Mouse (Mus musculus) neural tube, embryonic 12.5 days (tissue): Measurements from ENCODE around the gene Prdm10. TPM values are rescaled to one million over a fixed set of nuclear protein-coding genes. Genes with fewer than 3 reads are reported as not detected.

Source experiments
- ATAC-seq: fragments of 200-750 bp; cut with Nextera tagmentation; 2 replicates; pipeline ENCODE4 v1.8.0; 2017; ENCODE audit warnings: low read depth, mild to moderate bottlenecking, moderate TSS enrichment, moderate library complexity; ENCODE audit not compliant: low FRiP score
- H3K27ac ChIP-seq: fragments of 300-500 bp; sonication (generic); 2 replicates; pipeline ENCODE4 v1.5.1; 2016
- H3K27me3 ChIP-seq: fragments of 300-500 bp; sonication (generic); replicated peaks from 2 replicates; pipeline ENCODE4 v1.6.1; 2016; ENCODE audit warnings: mild to moderate bottlenecking
- H3K36me3 ChIP-seq: fragments of 300-500 bp; sonication (generic); 2 replicates; pipeline ENCODE4 v1.6.1; 2016; ENCODE audit warnings: mild to moderate bottlenecking
- H3K4me1 ChIP-seq: fragments of 300-500 bp; sonication (generic); 2 replicates; pipeline ENCODE4 v1.6.1; 2016
- H3K4me2 ChIP-seq: fragments of 300-500 bp; sonication (generic); replicated peaks from 2 replicates; pipeline ENCODE4 v1.6.1; 2016; ENCODE audit warnings: mild to moderate bottlenecking
- H3K4me3 ChIP-seq: fragments of 300-500 bp; sonication (generic); 2 replicates; pipeline ENCODE4 v1.5.1; 2016
- H3K9ac ChIP-seq: fragments of 300-500 bp; sonication (generic); 2 replicates; pipeline ENCODE4 v1.6.1; 2016; ENCODE audit warnings: mild to moderate bottlenecking
- H3K9me3 ChIP-seq: fragments of 300-500 bp; sonication (generic); 2 replicates; pipeline ENCODE4 v1.6.1; 2016; ENCODE audit warnings: mild to moderate bottlenecking
- WGBS: fragments of 180-500 bp; shearing (Covaris S2); methylation state at CpG from one replicate; pipeline ENCODE4 v1.1.7; 2016; 5-methylcytosine and 5-hydroxymethylcytosine counted together
- polyA plus RNA-seq: library from polyadenylated mRNA; unstranded; fragments of >200 nt; fragmentation: Nextera tagmentation; extraction: Ambion mirVana; gene quantifications from 2 replicates; pipeline ENCODE4 v1.2.1, GENCODE M21; 2016

Prdm10 gene
- polyA plus RNA-seq, 1 experiment from 2014 or later, result 8.0 TPM

GRCm38 (mm10) chr9:31247447-31248220 is 32.7 kb upstream of the Prdm10 start:
- Histone ChIP-seq H3K9me3 (no peaks in the 10 kb centered on the region), H3K36me3 (no peaks in the 10 kb centered on the region), H3K27me3 (no peaks in the 10 kb centered on the region), H3K27ac (no peak overlapping the region), H3K4me2 (no peak overlapping the region), H3K9ac (no peak overlapping the region), H3K4me3 (no peak overlapping the region), H3K4me1 (0 out of 2 replicates have a peak, but pooled peaks cover 4% of the 10 kb centered on the region)
- no peak for ATAC-seq
- WGBS, result 83% methylated on average over 8 of the region's 8 CpGs

GRCm38 (mm10) chr9:31252182-31252799 is 28.0 kb upstream of the Prdm10 start:
- Histone ChIP-seq H3K4me3 (no peak overlapping the region), H3K9ac (no peak overlapping the region), H3K4me1 (no peaks in the 10 kb centered on the region), H3K4me2 (no peak overlapping the region), H3K36me3 (no peaks in the 10 kb centered on the region), H3K27ac (no peak overlapping the region), H3K27me3 (no peaks in the 10 kb centered on the region), H3K9me3 (no peaks in the 10 kb centered on the region)
- WGBS, result 80% methylated on average over 10 of the region's 10 CpGs
- no peak for ATAC-seq

- Histone ChIP-seq H3K4me3 (no peak overlapping the region), H3K4me2 (0 out of 2 replicates have a peak overlapping the region, but pooled peaks have one; percentile 14), H3K27ac (no peak overlapping the region), H3K36me3 (no peaks in the 10 kb centered on the region), H3K27me3 (no peaks in the 10 kb centered on the region), H3K4me1 (no peaks in the 10 kb centered on the region), H3K9me3 (no peaks in the 10 kb centered on the region), H3K9ac (no peak overlapping the region)
- WGBS, result 67% methylated on average over 10 of the region's 10 CpGs
- no peak for ATAC-seq
Observed at GRCm38 (mm10) chr9:31253311-31253734, 27.0 kb upstream of the Prdm10 start.

- H3K27me3 ChIP-seq, result no peaks in the 10 kb centered on the region
- H3K27ac ChIP-seq, result no peak overlapping the region
- no peak overlapping the region for H3K9ac ChIP-seq
- H3K4me2 ChIP-seq, result no peak overlapping the region
- H3K4me1 ChIP-seq, result no peaks in the 10 kb centered on the region
- WGBS, result 74% methylated on average over 11 of the region's 11 CpGs
- H3K9me3 ChIP-seq, result no peaks in the 10 kb centered on the region
- H3K4me3 ChIP-seq, result no peak overlapping the region
- H3K36me3 ChIP-seq, result no peaks in the 10 kb centered on the region
- no peak for ATAC-seq
Observed at GRCm38 (mm10) chr9:31253866-31254696, 26.3 kb upstream of the Prdm10 start.

- Histone ChIP-seq H3K4me1 (no peaks in the 10 kb centered on the region), H3K4me2 (no peak overlapping the region), H3K4me3 (no peak overlapping the region), H3K36me3 (no peaks in the 10 kb centered on the region), H3K27me3 (no peaks in the 10 kb centered on the region), H3K27ac (no peak overlapping the region), H3K9me3 (no peaks in the 10 kb centered on the region), H3K9ac (no peak overlapping the region)
- no peak for ATAC-seq
- WGBS, result 92% methylated on average over 7 of the region's 7 CpGs
Observed at GRCm38 (mm10) chr9:31254697-31255004, 25.7 kb upstream of the Prdm10 start.

- no peak overlapping the region for H3K4me3 ChIP-seq
- WGBS, result 89% methylated on average over 7 of the region's 7 CpGs
- H3K4me2 ChIP-seq, result no peak overlapping the region
- H3K9me3 ChIP-seq, result no peaks in the 10 kb centered on the region
- no peak for ATAC-seq
- no peaks in the 10 kb centered on the region for H3K36me3 ChIP-seq
- H3K9ac ChIP-seq, result no peak overlapping the region
- H3K27me3 ChIP-seq, result no peaks in the 10 kb centered on the region
- H3K4me1 ChIP-seq, result 0 out of 2 replicates have a peak, but pooled peaks cover 5% of the 10 kb centered on the region
- H3K27ac ChIP-seq, result no peak overlapping the region
Observed at GRCm38 (mm10) chr9:31255953-31256352, 24.4 kb upstream of the Prdm10 start.

GRCm38 (mm10) chr9:31258237-31258636 is 22.1 kb upstream of the Prdm10 start:
- H3K27ac ChIP-seq, result no peak overlapping the region
- H3K27me3 ChIP-seq, result no peaks in the 10 kb centered on the region
- no peak overlapping the region for H3K4me2 ChIP-seq
- no peaks in the 10 kb centered on the region for H3K9me3 ChIP-seq
- H3K9ac ChIP-seq, result no peak overlapping the region
- no peak overlapping the region for H3K4me3 ChIP-seq
- 0 out of 2 replicates have a peak, but pooled peaks cover 5% of the 10 kb centered on the region for H3K4me1 ChIP-seq
- WGBS, result 83% methylated on average over 3 of the region's 3 CpGs
- ATAC-seq, result no peak
- H3K36me3 ChIP-seq, result no peaks in the 10 kb centered on the region

GRCm38 (mm10) chr9:31260219-31260618 is 20.1 kb upstream of the Prdm10 start:
- Histone ChIP-seq H3K27me3 (no peaks in the 10 kb centered on the region), H3K27ac (no peak overlapping the region), H3K4me1 (0 out of 2 replicates have a peak, but pooled peaks cover 5% of the 10 kb centered on the region), H3K9me3 (no peaks in the 10 kb centered on the region), H3K4me3 (no peak overlapping the region), H3K9ac (no peak overlapping the region), H3K4me2 (no peak overlapping the region), H3K36me3 (no peaks in the 10 kb centered on the region)
- WGBS, result 60% methylated on average over 4 of the region's 4 CpGs
- 0 out of 2 replicates have a peak, but pooled peaks have one; percentile 33 for ATAC-seq

GRCm38 (mm10) chr9:31262226-31263105 is 17.9 kb upstream of the Prdm10 start:
- 54% methylated on average over 4 of the region's 4 CpGs for WGBS
- H3K4me2 ChIP-seq, result no peak overlapping the region
- H3K9ac ChIP-seq, result no peak overlapping the region
- H3K4me3 ChIP-seq, result no peak overlapping the region
- no peak overlapping the region for H3K27ac ChIP-seq
- no peaks in the 10 kb centered on the region for H3K27me3 ChIP-seq
- no peaks in the 10 kb centered on the region for H3K9me3 ChIP-seq
- no peak for ATAC-seq
- 0 out of 2 replicates have a peak, but pooled peaks cover 12% of the 10 kb centered on the region for H3K4me1 ChIP-seq
- no peaks in the 10 kb centered on the region for H3K36me3 ChIP-seq

- WGBS, result 69% methylated on average over 5 of the region's 5 CpGs
- no peak overlapping the region for H3K4me3 ChIP-seq
- no peak overlapping the region for H3K4me2 ChIP-seq
Observed at GRCm38 (mm10) chr9:31266013-31266659, 14.2 kb upstream of the Prdm10 start.

More at GRCm38 (mm10) chr9:31266013-31266659, 14.2 kb upstream of the Prdm10 start:
- H3K9ac ChIP-seq, result no peak overlapping the region
- H3K27ac ChIP-seq, result no peak overlapping the region
- H3K27me3 ChIP-seq, result no peaks in the 10 kb centered on the region
- 0 out of 2 replicates have a peak, but pooled peaks cover 7% of the 10 kb centered on the region for H3K4me1 ChIP-seq
- no peak for ATAC-seq
- no peaks in the 10 kb centered on the region for H3K9me3 ChIP-seq
- no peaks in the 10 kb centered on the region for H3K36me3 ChIP-seq
